Mouse (Mus musculus): ENCODE data around the gene Catsperb. TPM values are rescaled to one million over a fixed set of nuclear protein-coding genes. Genes with fewer than 3 reads are reported as not detected.
"Not testable (repeated sequence)": the region's sequence is repeated elsewhere in the genome, so short reads cannot be mapped to it uniquely, and the experiment has no call there.

The Catsperb gene
- polyA plus RNA-seq (2015; fragmentation: Nextera tagmentation; extraction: Ambion mirVana) = not detected in 2 replicates

DNA sequence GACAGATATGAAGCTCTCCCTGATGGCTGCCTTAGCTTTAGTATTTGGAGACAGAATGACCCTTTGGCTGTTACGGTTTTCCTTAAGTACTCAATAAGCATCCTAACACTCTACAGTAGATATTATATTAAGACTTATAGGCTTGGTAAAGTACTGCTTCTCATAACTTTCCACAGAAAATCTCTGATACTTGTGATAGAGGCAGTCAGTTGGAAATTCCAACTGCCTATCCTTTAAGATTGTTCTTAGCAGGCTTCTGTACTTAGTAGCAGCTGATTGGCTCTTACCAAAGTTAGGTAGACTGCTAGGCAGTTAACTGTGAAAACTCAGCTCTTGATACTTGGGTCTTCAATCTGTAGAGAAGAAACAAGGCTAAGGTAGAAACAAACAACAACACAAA lies at the start of gene Catsperb:
Catsperb (plus strand) TSS at position 301 of the 400 bp plus-strand sequence.
- not testable (repeated sequence) for H3K4me3 ChIP-seq; H3K4me1 ChIP-seq; H3K27ac ChIP-seq (replicated peaks); H3K9me3 ChIP-seq; ATAC-seq (ENCODE audit: extremely low read depth, insufficient number of reproducible peaks, low FRiP score, low TSS enrichment); H3K9ac ChIP-seq; H3K36me3 ChIP-seq; H3K27me3 ChIP-seq (replicated peaks); H3K4me2 ChIP-seq
- WGBS = 88% methylated on average over 1 of the region's 1 CpGs

GRCm38 (mm10) chr12:101361468-101361867 lies 43.0 kb upstream of the Catsperb start:
- H3K4me3 ChIP-seq; H3K4me1 ChIP-seq; H3K36me3 ChIP-seq; H3K27me3 ChIP-seq (replicated peaks); H3K9ac ChIP-seq; H3K4me2 ChIP-seq; ATAC-seq (ENCODE audit: extremely low read depth, insufficient number of reproducible peaks, low FRiP score, low TSS enrichment); H3K9me3 ChIP-seq; H3K27ac ChIP-seq (replicated peaks): not testable (repeated sequence)
- 79% methylated on average over 1 of the region's 1 CpGs for WGBS

- H3K4me2 ChIP-seq; H3K27ac ChIP-seq (replicated peaks); H3K27me3 ChIP-seq (replicated peaks); H3K36me3 ChIP-seq; H3K9ac ChIP-seq; H3K4me3 ChIP-seq; ATAC-seq (ENCODE audit: extremely low read depth, insufficient number of reproducible peaks, low FRiP score, low TSS enrichment); H3K4me1 ChIP-seq; H3K9me3 ChIP-seq: not testable (repeated sequence)
- 63% methylated on average over 1 of the region's 1 CpGs for WGBS
Observed at GRCm38 (mm10) chr12:101381460-101381859, 23.0 kb upstream of the Catsperb start.

GRCm38 (mm10) chr12:101426131-101426530 lies 21.7 kb downstream of the Catsperb start:
- H3K4me2 ChIP-seq = no peak overlapping the region
- no peak overlapping the region for H3K27ac ChIP-seq (replicated peaks)
- H3K4me3 ChIP-seq = no peak overlapping the region
- peaks cover 4% of the 10 kb centered on the region; the same call in 1 of the 2 replicates for H3K9me3 ChIP-seq
- H3K36me3 ChIP-seq = no peaks in the 10 kb centered on the region
- no peak overlapping the region for H3K9ac ChIP-seq
- ATAC-seq (ENCODE audit: extremely low read depth, insufficient number of reproducible peaks, low FRiP score, low TSS enrichment) = no peak
- no peaks in the 10 kb centered on the region for H3K4me1 ChIP-seq
- WGBS = 55% methylated on average over 1 of the region's 1 CpGs
- H3K27me3 ChIP-seq (replicated peaks) = no peaks in the 10 kb centered on the region

- Histone ChIP-seq H3K4me1 (no peaks in the 10 kb centered on the region), H3K27ac (replicated peaks) (no peak overlapping the region), H3K9ac (no peak overlapping the region), H3K9me3 (no peaks in the 10 kb centered on the region), H3K36me3 (no peaks in the 10 kb centered on the region), H3K4me3 (no peak overlapping the region), H3K27me3 (replicated peaks) (no peaks in the 10 kb centered on the region), H3K4me2 (no peak overlapping the region)
- ATAC-seq (ENCODE audit: extremely low read depth, insufficient number of reproducible peaks, low FRiP score, low TSS enrichment) = no peak
- WGBS = 82% methylated on average over 5 of the region's 5 CpGs
Observed at GRCm38 (mm10) chr12:101462051-101462450, 57.6 kb downstream of the Catsperb start.

GRCm38 (mm10) chr12:101483571-101483970 lies 79.1 kb downstream of the Catsperb start:
- H3K27me3 ChIP-seq (replicated peaks) = no peaks in the 10 kb centered on the region
- H3K4me3 ChIP-seq = no peak overlapping the region
- peaks cover 6% of the 10 kb centered on the region for H3K9me3 ChIP-seq
- no peak overlapping the region for H3K4me2 ChIP-seq
- no peak for ATAC-seq (ENCODE audit: extremely low read depth, insufficient number of reproducible peaks, low FRiP score, low TSS enrichment)
- no peaks in the 10 kb centered on the region for H3K36me3 ChIP-seq
- no peak overlapping the region for H3K9ac ChIP-seq
- H3K4me1 ChIP-seq = no peaks in the 10 kb centered on the region
- no peak overlapping the region for H3K27ac ChIP-seq (replicated peaks)

DNA sequence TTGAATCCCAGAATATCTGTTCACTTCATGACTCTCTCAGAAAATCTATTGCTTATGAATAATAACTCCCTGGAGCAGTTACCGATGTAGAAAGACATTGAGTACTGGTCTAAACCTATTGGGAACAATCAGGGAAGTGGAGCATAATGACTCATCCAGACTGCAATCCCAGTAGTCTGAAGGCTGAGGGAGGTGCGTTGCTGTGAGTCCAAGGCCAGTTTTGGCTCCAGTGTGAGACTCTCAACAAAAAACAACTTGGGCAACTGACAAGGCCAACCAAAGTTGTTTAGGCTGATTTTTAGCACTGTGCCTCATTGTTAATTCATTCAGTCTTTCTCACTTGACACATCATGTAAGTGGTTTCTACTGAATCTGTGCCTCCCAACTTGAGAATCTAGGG lies 106.9 kb downstream of the Catsperb start:
- H3K36me3 ChIP-seq; H3K27ac ChIP-seq (replicated peaks); H3K4me2 ChIP-seq; H3K27me3 ChIP-seq (replicated peaks); H3K9me3 ChIP-seq; H3K4me1 ChIP-seq; ATAC-seq (ENCODE audit: extremely low read depth, insufficient number of reproducible peaks, low FRiP score, low TSS enrichment); H3K9ac ChIP-seq; H3K4me3 ChIP-seq: not testable (repeated sequence)
- 81% methylated on average over 2 of the region's 2 CpGs for WGBS

- not testable (repeated sequence) for H3K36me3 ChIP-seq; H3K4me3 ChIP-seq; H3K9ac ChIP-seq; H3K4me2 ChIP-seq; H3K4me1 ChIP-seq; H3K27ac ChIP-seq (replicated peaks); H3K9me3 ChIP-seq; ATAC-seq (ENCODE audit: extremely low read depth, insufficient number of reproducible peaks, low FRiP score, low TSS enrichment); H3K27me3 ChIP-seq (replicated peaks)
Observed at GRCm38 (mm10) chr12:101606622-101607021, 202.2 kb downstream of the Catsperb start.

DNA sequence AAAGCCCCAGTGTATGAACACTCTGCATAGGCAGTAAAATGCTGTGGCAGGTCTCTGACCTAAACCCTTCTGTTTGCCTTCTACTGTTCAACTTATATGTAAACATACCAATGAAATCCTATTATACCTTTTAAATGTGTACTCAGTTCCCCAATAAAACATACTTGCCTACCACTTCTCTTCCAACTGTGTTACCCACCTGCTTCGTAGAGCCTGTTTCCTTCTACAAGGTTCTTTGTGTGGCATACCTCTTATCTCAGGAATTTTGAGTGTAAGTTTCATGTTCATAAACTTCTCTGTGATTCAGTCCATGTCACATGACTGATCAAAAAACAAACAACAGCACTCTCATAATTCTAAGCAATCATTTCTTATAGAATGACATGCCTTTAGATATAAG lies 228.7 kb downstream of the Catsperb start:
- WGBS = 73% methylated on average over 1 of the region's 1 CpGs
- no peaks in the 10 kb centered on the region for H3K27me3 ChIP-seq (replicated peaks)
- no peaks in the 10 kb centered on the region for H3K4me1 ChIP-seq
- H3K4me2 ChIP-seq = no peak overlapping the region
- peaks cover 5% of the 10 kb centered on the region; the same call in 1 of the 2 replicates for H3K9me3 ChIP-seq
- H3K4me3 ChIP-seq = no peak overlapping the region
- ATAC-seq (ENCODE audit: extremely low read depth, insufficient number of reproducible peaks, low FRiP score, low TSS enrichment) = no peak
- H3K36me3 ChIP-seq = no peaks in the 10 kb centered on the region
- H3K27ac ChIP-seq (replicated peaks) = no peak overlapping the region
- H3K9ac ChIP-seq = no peak overlapping the region

DNA sequence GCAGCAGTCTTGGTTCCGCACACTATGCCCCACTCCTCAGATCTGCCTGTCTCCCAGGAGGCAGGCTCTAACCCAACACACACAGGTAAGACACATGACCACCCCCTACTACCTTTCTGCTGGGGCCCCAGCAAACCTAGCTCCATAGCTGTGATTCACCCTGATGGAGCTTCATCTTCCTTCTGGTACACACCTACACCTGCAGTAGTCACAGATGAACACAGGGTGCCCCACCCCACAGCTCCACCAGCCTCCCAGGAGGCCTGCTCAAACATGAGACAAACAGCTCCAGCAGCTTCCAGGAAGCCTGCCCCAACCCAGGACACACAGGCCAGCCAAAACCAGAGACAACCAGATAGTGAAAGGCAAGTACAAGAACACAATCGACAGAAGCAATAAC lies 263.0 kb downstream of the Catsperb start:
- 66% methylated on average over 2 of the region's 2 CpGs for WGBS
- Histone ChIP-seq H3K4me2 (no peak overlapping the region), H3K4me1 (no peaks in the 10 kb centered on the region), H3K27ac (replicated peaks) (no peak overlapping the region), H3K9ac (no peak overlapping the region), H3K4me3 (no peak overlapping the region), H3K36me3 (no peaks in the 10 kb centered on the region), H3K27me3 (replicated peaks) (no peaks in the 10 kb centered on the region), H3K9me3 (no peaks in the 10 kb centered on the region)
- ATAC-seq (ENCODE audit: extremely low read depth, insufficient number of reproducible peaks, low FRiP score, low TSS enrichment) = no peak

Measured in heart, embryonic 13.5 days (tissue).